Mouse (Mus musculus): ENCODE results near the gene Pvrig. TPM values are rescaled to one million over a fixed set of nuclear protein-coding genes. Genes with fewer than 3 reads are reported as not detected.
"Not testable (repeated sequence)": the region's sequence is repeated elsewhere in the genome, so short reads cannot be mapped to it uniquely, and the experiment has no call there.

Gene Pvrig
- polyA plus RNA-seq (2015; fragmentation: Nextera tagmentation; extraction: Ambion mirVana): not detected in 2 replicates

DNA sequence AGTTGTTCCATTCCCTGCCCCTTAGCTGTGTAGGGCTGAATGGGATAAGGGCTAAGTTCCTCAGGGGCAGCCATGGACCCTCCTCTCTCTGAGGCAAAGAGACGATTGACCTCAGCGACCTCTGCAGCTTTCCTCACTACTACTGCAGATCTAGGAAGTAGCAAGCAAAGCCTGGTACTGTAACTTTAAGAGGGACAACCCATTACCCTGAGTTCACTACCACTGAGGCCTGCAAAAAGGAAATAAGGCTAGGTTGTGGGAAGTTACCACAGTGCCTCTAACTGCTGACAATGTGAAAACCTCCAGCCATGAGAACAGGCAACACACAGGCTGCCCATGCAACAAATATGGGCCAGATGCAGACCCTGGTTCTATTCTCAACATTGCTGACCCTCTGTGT lies at the start of gene Pvrig:
TSS of gene Pvrig (plus strand) at position 301 of the 400 bp plus-strand sequence.
- Histone ChIP-seq H3K9me3 (replicated peaks) (no peaks in the 10 kb centered on the region), H3K4me3 (no peak within 1 kb of the TSS), H3K4me2 (no peak within 1 kb of the TSS), H3K27me3 (no peaks in the 10 kb centered on the region), H3K4me1 (no peaks in the 10 kb centered on the region), H3K36me3 (ENCODE audit: poor library complexity, severe bottlenecking) (no peaks in the 10 kb centered on the region), H3K9ac (no peak within 1 kb of the TSS), H3K27ac (no peak within 1 kb of the TSS)
- ATAC-seq: no peak
- 81% methylated on average over 2 of the region's 2 CpGs for WGBS

- no peaks in the 10 kb centered on the region for H3K4me1 ChIP-seq
- ATAC-seq: no peak
- H3K27me3 ChIP-seq: no peaks in the 10 kb centered on the region
Measured at GRCm38 (mm10) chr5:138294158-138294557, 47.6 kb upstream of the Pvrig start.

GRCm38 (mm10) chr5:138299613-138300012 lies 42.1 kb upstream of the Pvrig start:
- H3K9ac ChIP-seq: no peak overlapping the region
- H3K27ac ChIP-seq: no peak overlapping the region
- no peaks in the 10 kb centered on the region for H3K9me3 ChIP-seq (replicated peaks)
- H3K4me3 ChIP-seq: no peak overlapping the region
- no peaks in the 10 kb centered on the region for H3K4me1 ChIP-seq
- no peaks in the 10 kb centered on the region for H3K27me3 ChIP-seq
- WGBS: 89% methylated on average over 2 of the region's 2 CpGs
- no peaks in the 10 kb centered on the region for H3K36me3 ChIP-seq (ENCODE audit: poor library complexity, severe bottlenecking)
- ATAC-seq: no peak
- no peak overlapping the region for H3K4me2 ChIP-seq

More at GRCm38 (mm10) chr5:138294158-138294557, 47.6 kb upstream of the Pvrig start:
- H3K36me3 ChIP-seq (ENCODE audit: poor library complexity, severe bottlenecking): no peaks in the 10 kb centered on the region
- no peak overlapping the region for H3K4me3 ChIP-seq
- no peaks in the 10 kb centered on the region for H3K9me3 ChIP-seq (replicated peaks)
- H3K27ac ChIP-seq: no peak overlapping the region
- no peak overlapping the region for H3K9ac ChIP-seq
- H3K4me2 ChIP-seq: no peak overlapping the region

GRCm38 (mm10) chr5:138312795-138313194 lies 29.0 kb upstream of the Pvrig start:
- Histone ChIP-seq H3K9ac (no peak overlapping the region), H3K9me3 (replicated peaks) (no peaks in the 10 kb centered on the region), H3K4me2 (no peak overlapping the region), H3K27me3 (no peaks in the 10 kb centered on the region), H3K36me3 (ENCODE audit: poor library complexity, severe bottlenecking) (no peaks in the 10 kb centered on the region), H3K27ac (no peak overlapping the region), H3K4me3 (no peak overlapping the region), H3K4me1 (no peaks in the 10 kb centered on the region)
- no peak for ATAC-seq
- WGBS: 89% methylated on average over 3 of the region's 3 CpGs

- no peaks in the 10 kb centered on the region for H3K27me3 ChIP-seq
- no peak for ATAC-seq
- H3K36me3 ChIP-seq (ENCODE audit: poor library complexity, severe bottlenecking): no peaks in the 10 kb centered on the region
- no peak overlapping the region for H3K9ac ChIP-seq
- WGBS: 83% methylated on average over 3 of the region's 3 CpGs
- H3K4me2 ChIP-seq: no peak overlapping the region
- no peaks in the 10 kb centered on the region for H3K9me3 ChIP-seq (replicated peaks)
- no peak overlapping the region for H3K4me3 ChIP-seq
- H3K4me1 ChIP-seq: no peaks in the 10 kb centered on the region
- H3K27ac ChIP-seq: no peak overlapping the region
Measured at GRCm38 (mm10) chr5:138343216-138343615, 1.5 kb downstream of the Pvrig start.

- ATAC-seq; H3K27ac ChIP-seq; H3K9ac ChIP-seq; H3K4me3 ChIP-seq; H3K36me3 ChIP-seq (ENCODE audit: poor library complexity, severe bottlenecking); H3K9me3 ChIP-seq (replicated peaks); H3K4me1 ChIP-seq; H3K4me2 ChIP-seq; H3K27me3 ChIP-seq: not testable (repeated sequence)
- WGBS: 85% methylated on average over 6 of the region's 7 CpGs
Measured at GRCm38 (mm10) chr5:138363208-138363607, 21.4 kb downstream of the Pvrig start.

- H3K4me3 ChIP-seq; H3K27ac ChIP-seq; ATAC-seq; H3K36me3 ChIP-seq (ENCODE audit: poor library complexity, severe bottlenecking); H3K27me3 ChIP-seq; H3K4me1 ChIP-seq; H3K9ac ChIP-seq; H3K9me3 ChIP-seq (replicated peaks); H3K4me2 ChIP-seq: not testable (repeated sequence)
- WGBS: 91% methylated on average over 10 of the region's 10 CpGs
Measured at GRCm38 (mm10) chr5:138365347-138365746, 23.6 kb downstream of the Pvrig start.

Other genes starting within 250 kb of the Pvrig start
- 111 and 123 TPM in 2 replicates for gene Zscan21, start 225.1 kb upstream of the Pvrig start, polyA plus RNA-seq (2015; fragmentation: Nextera tagmentation; extraction: Ambion mirVana)
- 46.1 and 49.5 TPM in 2 replicates for gene Zfp113, start 186.2 kb upstream of the Pvrig start, polyA plus RNA-seq (2015; fragmentation: Nextera tagmentation; extraction: Ambion mirVana)
- 308 and 315 TPM in 2 replicates for gene Cops6, start 180.9 kb upstream of the Pvrig start, polyA plus RNA-seq (2015; fragmentation: Nextera tagmentation; extraction: Ambion mirVana)
- gene Ap4m1, start 170.0 kb upstream of the Pvrig start, polyA plus RNA-seq (2015; fragmentation: Nextera tagmentation; extraction: Ambion mirVana): 29.2 and 29.7 TPM in 2 replicates
- gene Mcm7, start 169.5 kb upstream of the Pvrig start, polyA plus RNA-seq (2015; fragmentation: Nextera tagmentation; extraction: Ambion mirVana): 258 and 276 TPM in 2 replicates
- gene Taf6, start 154.5 kb upstream of the Pvrig start, polyA plus RNA-seq (2015; fragmentation: Nextera tagmentation; extraction: Ambion mirVana): 115 and 121 TPM in 2 replicates
- gene Cnpy4, start 154.5 kb upstream of the Pvrig start, polyA plus RNA-seq (2015; fragmentation: Nextera tagmentation; extraction: Ambion mirVana): 48.1 and 48.2 TPM in 2 replicates
- 10.8 and 12.2 TPM in 2 replicates for gene Mblac1, start 147.6 kb upstream of the Pvrig start, polyA plus RNA-seq (2015; fragmentation: Nextera tagmentation; extraction: Ambion mirVana)
- not detected in 2 replicates for gene Nxpe5, start 116.1 kb upstream of the Pvrig start, polyA plus RNA-seq (2015; fragmentation: Nextera tagmentation; extraction: Ambion mirVana)
- 67.4 TPM in 2 replicates for gene Lamtor4, start 86.5 kb upstream of the Pvrig start, polyA plus RNA-seq (2015; fragmentation: Nextera tagmentation; extraction: Ambion mirVana)
- gene BC037034, start 77.9 kb upstream of the Pvrig start, polyA plus RNA-seq (2015; fragmentation: Nextera tagmentation; extraction: Ambion mirVana): 9.1 and 10.0 TPM in 2 replicates
- gene Gal3st4, start 69.1 kb upstream of the Pvrig start, polyA plus RNA-seq (2015; fragmentation: Nextera tagmentation; extraction: Ambion mirVana): 1.6 and 2.8 TPM in 2 replicates
- 0.09 and 0.18 TPM in 2 replicates for gene Gm43720, start 62.0 kb upstream of the Pvrig start, polyA plus RNA-seq (2015; fragmentation: Nextera tagmentation; extraction: Ambion mirVana)
- gene Gpc2, start 62.0 kb upstream of the Pvrig start, polyA plus RNA-seq (2015; fragmentation: Nextera tagmentation; extraction: Ambion mirVana): 137 and 160 TPM in 2 replicates
- gene Stag3, start 61.7 kb upstream of the Pvrig start, polyA plus RNA-seq (2015; fragmentation: Nextera tagmentation; extraction: Ambion mirVana): 2.4 and 2.9 TPM in 2 replicates
- 69.2 and 74.6 TPM in 2 replicates for gene Zfp157, start 99.5 kb downstream of the Pvrig start, polyA plus RNA-seq (2015; fragmentation: Nextera tagmentation; extraction: Ambion mirVana)
- gene 1700123K08Rik, start 222.8 kb downstream of the Pvrig start, polyA plus RNA-seq (2015; fragmentation: Nextera tagmentation; extraction: Ambion mirVana): not detected in 2 replicates

Measured in forebrain, embryonic 13.5 days (tissue).